Mouse (Mus musculus) embryo, embryonic 10 days (tissue): Measurements from ENCODE around the gene Cdkal1.
A peak's percentile ranks its signal among the peaks of the same experiment; 100 is the strongest.

ENCODE experiments used
- DNase-seq: peaks from one replicate; pipeline ENCODE4 v3.0.0-alpha.2; 2015; ENCODE audit warnings: low spot score

Cdkal1 gene

DNA sequence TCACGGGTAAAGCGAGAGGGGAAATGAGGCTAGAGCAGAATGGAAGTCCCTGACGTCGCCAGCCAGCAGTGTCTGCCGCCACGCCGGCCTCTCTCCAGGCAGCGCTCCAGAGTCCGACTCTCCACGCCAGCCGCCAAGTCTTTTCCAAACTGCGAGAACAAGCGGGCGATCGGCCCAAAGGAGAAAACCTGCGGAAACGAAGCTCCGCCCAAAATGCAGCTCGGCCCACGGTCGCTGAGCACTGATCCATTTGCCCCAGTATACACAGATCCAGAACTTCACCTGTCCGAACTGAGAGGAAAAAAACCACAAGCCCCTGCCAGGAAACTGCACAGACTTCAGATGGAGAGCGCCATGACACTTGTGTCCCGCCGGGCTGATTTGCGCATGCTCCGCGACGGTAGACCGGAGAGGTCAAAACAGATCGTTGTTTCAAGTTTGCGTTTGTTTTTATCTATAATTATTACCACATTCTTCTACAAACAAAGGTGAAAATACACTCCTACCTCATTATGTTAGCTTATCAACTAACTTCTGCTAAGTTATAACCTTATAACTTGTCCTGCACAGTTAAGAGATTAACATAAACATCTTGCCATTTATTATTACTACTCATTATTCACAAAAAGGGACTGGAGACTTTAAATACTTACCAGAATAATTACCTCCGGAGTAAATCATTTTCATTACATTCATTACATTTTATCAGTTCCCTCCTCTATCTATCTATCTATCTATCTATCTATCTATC, at the start of gene Cdkal1:
TSS of gene Cdkal1 (minus strand) at position 394 of the 751 bp plus-strand sequence.
- DNase-seq: peak; percentile 92

DNA sequence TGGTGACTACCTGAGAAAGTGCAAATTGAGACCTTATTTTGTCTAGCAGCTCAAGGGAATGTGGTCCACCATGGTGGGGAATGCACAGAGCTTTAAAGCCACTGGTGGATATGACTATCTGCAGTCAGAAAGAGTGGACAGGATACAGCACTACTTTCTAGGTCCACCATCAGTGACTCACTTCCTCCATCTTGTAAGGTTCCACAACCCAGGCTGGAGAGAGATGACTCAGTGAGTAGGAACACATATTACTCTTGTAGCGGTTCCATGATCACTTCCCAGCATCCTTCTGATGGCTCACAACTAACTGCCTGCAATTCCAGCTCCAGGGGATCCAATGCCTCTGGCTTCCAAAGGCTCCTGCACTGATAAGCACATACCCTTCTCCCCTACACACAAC, 47.9 kb upstream of the Cdkal1 start:
- no peak for DNase-seq

DNA sequence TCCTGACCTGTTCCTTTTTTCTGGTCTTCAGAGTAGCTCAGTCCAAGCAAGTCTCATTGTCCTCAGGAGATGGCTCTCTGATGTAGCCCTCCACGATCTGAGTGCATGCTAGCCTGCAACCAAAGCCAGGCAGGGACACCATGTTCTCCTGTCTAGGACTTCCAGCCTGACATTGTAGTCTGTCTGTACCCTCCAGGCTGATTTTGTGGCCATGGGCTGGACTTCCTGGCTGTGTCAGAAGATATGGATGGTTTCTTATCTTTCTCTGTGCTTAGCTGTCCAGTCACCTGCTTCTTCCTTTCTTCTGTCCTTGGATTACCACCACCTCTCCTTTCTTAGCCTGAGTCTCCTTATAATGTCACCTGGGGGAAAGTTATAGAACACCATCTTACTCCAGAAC, 47.2 kb upstream of the Cdkal1 start:
- DNase-seq: no peak

DNA sequence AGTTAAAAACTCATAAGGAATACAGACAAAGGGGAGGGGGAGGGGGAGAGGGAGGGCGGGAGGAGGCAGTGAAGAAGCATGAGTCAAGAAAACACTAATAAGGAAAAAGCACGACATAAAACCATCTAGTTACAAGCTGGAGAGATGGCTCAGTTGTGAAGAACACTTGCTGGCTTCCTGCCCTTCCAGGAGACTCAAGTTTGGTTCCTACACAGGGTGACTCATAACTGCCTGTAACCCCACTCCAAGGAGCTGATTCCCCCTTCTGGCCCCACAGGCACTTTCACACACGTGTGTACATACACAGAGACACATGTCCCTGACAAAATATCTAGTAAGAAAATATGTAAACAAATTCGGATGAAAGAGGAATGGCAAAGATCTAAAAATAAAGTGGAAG, 46.2 kb upstream of the Cdkal1 start:
- no peak for DNase-seq

DNA sequence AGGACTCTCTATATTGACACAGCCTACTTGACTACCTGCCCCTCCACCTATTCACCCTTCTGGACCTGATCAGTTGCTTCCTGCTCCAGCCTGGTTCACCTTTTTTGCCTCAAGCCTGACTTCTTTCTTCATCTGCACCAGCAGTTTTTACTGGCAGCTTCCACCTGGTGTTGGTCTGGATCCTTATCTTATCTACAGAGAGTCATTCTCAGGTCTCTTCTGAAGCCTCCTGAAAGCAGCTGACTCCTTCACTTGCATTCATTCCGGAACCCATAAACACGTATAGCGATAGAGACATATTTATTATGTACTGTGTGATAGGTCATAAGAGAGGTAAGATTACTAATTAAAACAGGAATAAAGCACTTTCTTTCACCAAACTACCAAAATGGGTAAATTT, 11.3 kb upstream of the Cdkal1 start:
- DNase-seq: no peak

DNA sequence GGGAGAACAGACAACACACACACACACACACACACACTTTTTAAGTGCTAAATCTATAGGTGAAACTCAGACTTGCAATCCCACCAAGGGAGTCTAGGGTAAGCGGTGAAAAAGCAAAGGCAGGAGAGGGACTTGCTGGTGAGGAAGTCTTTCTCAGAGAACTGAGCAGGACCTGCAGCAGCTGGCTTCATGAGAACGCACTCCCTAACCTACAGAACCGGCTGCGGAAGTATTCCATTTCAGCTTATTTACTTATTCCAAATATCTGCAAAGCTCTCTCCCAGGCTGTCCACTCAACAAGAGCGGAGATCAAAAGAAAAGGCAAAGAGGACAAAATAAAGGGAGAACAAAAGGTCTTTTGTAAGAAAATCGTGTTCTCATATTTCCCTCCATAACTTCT, 8.9 kb upstream of the Cdkal1 start:
- DNase-seq: no peak

DNA sequence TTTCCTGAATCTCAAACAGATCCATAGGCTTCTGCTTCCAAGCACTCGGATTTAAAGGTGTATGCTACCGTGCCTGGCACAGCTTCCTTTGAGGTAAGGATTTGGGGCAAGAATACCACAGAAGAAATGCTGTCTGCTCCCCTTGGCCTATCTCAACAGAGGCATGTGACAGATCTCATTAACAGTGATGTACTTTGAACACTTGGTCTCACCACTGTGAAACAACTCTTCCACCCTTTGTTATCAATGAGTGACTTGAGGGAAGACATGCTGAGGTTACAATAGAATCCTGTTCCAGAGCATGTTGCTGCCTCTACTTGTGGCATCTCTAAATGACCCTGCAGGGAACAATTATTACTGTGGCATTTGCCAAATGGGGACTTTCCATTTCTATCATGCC, 4.6 kb upstream of the Cdkal1 start:
- no peak for DNase-seq

DNA sequence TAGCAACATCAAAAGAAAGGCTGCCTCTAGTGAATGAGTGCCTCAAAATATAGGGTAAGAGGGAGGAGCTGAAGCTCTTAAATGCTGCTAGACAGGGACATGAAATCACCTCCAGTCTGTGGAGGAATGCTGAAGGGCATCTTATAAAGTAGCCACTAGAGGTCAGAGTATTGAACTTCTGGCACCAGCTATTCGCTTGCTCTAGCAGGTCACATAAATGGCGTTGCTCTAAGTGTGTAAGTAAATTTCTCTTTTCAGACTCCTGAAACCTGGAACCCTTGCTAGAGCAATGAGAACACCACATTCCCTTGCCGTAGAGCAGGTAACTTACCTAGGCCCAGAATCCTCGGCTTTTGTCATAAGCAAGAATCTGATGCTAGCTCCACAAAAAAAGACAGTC, 2.0 kb upstream of the Cdkal1 start:
- DNase-seq: peak; percentile 75

DNA sequence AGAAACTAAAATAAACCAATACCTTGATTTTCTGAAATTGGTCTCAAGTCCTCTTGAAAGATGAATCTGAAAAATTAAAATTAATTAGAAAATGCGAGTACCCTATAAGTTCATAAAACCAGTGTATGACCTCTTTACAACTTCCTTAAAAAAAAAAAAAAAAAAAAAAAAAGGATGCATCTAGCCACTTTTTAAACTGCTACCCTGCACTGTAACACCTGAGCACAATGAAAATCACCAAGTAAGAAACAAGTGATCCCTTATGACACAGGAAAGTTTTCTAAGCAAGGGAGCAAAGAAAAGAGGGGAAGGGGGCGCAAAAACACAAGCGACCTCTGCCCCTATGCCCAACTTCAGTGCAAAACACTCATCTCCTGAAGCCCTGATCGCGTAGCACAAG, 598 bp downstream of the Cdkal1 start:
- no peak for DNase-seq

DNA sequence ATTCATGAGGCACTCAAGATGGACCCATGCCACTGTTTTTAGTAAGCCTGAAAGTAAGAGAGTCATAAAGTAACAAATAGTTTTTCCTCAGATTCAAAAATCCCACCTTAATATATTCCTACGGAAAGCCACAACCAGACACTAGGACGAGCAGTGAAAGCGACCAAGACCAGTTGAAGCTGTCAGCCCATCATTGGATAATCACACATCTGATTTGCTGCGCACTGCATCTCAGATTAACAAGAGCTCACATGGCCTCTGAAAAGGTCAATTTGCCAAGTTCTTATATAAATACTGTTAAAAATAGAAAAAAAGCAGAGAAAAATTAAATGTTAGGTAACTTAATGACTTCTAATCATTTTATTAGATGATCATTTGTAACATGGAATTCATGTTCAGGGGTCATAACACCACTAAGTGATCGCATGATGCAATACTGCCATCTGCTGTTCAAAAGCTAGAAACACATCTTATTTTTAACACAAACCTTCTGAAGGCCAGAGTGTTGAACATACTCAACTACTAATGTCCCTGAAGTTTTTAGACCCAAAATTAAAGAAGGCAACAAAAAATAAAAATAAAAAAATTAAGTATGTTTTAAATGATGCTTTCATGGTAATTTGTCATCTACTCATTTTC, 16.9 kb downstream of the Cdkal1 start:
- peak; percentile 77 for DNase-seq

DNA sequence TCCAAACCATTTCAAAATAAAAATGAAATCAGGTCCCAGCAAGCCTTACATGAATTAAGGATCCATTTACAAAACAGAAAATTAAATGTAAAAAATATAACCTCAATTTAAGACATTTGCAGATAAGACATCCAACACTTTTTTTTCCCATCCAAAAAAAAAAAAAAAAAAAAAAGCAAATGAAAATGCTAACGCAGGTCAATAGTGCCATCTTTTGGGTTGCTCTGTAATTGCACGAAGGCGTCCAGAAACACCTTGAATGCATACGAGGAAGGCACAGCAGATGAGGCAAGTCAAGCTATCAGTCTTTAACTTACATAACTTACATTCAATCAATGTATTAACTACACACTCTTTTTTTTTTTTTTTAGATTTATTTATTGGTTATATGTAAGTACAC, 20.3 kb downstream of the Cdkal1 start:
- peak; percentile 73 for DNase-seq

DNA sequence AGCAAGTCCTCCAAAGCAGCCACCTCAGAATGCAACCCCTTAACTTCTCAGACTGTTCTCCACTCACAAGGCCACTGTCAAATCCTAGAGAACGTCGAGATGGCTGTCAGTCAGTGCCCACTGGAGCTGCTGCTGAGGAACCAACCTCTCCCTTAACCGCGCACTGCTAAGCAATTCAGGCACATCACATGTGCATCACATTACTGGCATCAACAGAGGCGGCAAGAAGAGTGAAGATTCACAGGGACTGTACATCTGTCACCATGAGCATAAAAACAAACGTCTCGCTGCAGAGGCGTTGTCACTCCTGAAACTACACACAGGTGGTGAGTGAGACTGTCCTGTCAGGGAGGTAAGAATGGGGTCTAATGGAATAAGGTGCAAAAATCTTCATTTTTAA, 21.7 kb downstream of the Cdkal1 start:
- no peak for DNase-seq

DNA sequence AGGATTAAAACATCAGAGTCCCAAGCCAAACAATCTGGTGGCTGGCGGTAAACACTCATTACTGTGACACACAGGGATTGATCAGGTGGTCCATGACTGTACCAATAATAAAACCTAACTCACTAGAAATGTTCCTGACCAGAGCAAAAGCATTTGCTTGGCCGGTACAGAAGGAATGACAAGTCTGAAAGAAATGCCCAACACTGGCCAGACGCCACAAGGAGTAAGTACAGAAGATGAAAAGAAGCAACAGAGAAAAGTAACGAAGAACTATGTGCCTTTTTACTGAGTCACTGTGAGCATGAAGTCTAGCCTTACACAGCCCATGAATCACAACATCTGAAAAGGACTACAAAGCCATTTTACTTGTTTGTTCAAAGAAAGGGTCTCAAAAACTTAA, 24.3 kb downstream of the Cdkal1 start:
- no peak for DNase-seq

DNA sequence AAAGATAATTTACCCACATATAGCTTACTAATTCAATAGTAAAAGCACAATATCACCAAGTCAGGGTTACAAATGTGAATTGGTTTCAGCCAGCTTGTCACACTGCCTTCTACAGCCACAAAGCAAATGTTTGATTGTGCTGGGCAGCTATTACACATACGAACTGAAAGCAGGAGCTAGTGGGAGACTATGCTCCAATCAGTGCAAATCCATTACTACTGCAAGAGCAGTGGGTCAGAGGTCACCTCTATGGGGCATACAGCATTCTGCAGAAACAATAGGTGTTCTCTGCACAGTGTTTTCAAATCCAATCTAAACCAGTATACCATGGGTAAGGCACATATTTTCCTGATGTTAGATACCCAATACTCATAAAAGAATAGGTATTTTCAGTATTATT, 27.4 kb downstream of the Cdkal1 start:
- DNase-seq: peak; percentile 44

DNA sequence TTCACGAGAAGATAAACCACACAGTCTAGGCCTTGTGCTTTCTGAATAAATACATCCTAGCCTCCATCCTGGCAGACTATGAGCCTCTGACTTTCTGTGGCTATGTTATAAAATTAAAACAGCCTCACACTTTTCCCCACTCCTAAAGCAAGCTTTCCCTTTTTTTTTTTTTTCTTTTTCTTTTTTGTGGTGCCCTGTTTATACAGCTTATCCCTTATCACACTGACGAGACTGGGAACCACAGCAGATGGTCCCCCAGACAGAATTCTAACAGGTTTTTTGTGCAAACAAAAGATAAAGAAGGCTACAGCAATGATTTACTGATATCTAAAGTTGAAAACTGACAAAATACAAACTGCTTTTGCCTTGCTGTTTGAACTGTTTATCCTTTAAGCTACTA, 29.0 kb downstream of the Cdkal1 start:
- no peak for DNase-seq

DNA sequence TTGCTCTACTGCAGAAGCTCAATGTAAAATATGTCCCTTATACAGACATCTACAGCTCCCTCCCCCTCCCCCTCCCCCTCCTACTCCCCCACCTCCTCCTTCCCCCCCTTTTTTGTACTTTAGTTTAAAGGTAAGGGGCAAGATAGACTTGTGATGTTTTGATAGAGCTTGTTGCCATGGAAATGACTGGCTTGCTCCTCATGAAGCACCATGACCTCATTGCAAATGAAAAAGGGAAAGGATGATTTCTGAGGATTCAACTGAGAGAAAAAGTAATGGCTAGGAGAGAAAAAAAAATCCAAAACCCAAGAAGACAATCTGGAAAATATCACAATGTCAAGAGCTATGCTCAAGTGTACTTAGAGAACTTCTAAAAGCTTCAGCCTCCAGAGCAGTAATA, 29.4 kb downstream of the Cdkal1 start:
- DNase-seq: no peak

DNA sequence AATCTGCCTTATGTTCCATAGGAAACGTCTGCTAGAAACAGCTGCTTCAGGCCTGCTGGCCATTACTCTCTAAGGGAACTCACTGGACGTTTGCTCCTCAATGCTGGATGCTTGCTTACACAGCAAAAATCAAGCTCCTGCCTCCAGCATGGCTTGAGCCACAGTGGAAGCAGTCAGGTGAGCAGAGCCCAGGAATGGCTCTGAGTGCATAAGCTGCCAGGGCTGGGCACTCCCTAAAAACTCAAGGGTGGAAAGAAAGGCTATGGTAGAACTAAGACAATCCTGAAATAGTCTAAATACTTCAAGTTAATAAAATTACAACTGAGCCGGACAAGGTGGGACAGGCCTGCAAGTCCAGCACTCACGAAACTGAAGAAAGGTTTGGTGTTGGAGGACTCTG, 30.7 kb downstream of the Cdkal1 start:
- DNase-seq: no peak

DNA sequence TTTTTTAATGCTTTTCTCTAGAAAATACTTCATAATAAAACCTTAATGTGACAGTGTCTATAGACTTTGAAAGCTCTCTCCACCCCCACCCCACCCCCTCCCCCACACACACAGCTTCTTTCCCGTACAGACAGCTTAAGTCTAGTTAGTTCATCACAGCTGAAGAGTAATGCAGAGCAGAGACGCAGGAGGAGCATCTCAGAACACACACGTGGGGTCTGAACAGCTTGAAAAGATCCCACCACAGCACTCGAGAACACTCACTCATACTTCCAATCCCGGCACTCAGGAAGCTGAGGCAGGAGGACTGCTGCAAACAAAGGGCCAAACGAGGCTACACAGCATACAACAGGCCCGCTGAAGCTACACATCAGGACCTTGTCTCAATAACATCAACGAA, 31.1 kb downstream of the Cdkal1 start:
- no peak for DNase-seq

DNA sequence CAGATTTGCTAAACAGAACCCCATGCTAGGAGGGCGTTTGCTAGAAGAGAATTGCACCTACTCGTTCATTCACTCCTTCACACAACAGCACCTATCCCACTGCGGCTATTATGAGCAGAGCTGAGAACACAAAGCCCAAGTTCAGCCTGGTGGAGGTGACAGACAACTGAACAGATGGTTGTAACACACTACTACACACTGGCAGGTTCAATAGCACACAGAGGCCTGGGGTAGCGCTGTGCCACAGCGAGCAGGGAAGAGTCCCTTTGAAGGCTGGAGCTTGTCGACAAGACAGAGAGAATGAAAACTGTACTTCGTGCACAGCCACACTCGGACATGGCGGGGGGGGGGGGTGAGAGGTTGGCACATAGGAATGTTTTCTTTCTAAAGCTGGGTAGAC, 31.6 kb downstream of the Cdkal1 start:
- DNase-seq: peak; percentile 44

DNA sequence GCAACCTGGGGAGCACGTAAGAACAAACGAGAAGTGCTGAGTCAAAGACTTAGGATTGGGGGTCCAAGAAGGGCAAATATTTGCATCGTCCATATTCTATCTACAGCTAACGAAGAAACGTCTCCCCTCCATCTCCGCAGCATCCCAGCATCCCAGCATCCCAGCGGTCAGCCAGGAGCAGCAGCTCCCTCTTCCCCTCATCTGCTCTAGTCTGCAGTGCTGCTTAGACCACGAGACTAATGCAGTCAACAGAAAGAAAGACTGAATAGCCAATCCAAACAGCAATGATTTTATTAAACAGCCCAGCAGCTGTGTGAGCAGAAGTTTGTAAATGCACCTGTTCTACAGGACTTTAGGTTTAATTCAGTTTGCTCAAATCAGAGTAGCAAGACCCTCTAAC, 32.0 kb downstream of the Cdkal1 start:
- no peak for DNase-seq

DNA sequence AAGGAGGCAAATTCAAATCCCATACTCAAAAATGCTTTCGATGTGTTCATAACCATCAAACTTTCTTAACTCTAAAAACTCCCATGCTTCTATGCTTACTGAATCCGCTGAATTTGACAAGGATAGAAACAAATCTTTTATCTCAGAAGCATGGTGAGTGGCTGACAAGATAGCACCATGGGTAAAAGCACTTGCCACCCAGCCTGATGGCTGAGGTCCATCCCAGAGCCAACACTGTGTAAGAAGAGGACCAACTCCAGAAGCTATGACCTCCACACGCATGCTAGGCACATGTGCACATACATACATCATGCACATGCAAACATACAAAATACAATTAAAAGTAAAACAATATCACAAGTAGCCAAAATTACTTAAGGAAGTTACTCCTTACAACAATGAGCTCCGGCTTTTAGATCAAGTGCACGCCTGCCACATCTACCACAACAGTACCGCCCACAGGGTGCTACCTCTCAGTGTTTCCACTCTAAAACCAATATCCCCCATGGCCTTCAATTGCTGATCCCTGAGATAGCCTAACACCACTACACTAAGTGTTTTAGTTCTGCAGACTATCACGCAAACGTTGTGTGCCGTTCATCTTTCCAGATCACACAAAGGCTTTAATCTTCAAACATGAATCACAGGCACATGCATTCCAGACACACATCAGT, 35.4 kb downstream of the Cdkal1 start:
- no peak for DNase-seq

DNA sequence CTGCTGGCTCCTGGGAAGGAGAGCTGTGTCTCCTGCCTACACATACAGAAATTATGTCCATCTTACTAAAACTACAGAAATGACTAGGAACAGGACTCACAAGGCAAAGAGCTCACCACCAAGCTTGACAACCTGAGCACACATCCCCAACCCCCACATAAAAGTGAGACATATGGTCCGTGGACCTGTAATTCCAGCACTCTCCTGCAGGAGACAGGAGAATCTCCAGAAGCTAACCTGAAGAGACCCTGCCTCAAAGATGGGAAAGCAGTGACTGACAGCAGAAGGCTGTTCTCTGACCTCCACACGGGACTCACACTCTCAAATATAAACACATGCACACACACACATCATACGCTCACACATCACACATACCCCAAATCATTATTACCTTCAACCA, 36.3 kb downstream of the Cdkal1 start:
- DNase-seq: no peak

DNA sequence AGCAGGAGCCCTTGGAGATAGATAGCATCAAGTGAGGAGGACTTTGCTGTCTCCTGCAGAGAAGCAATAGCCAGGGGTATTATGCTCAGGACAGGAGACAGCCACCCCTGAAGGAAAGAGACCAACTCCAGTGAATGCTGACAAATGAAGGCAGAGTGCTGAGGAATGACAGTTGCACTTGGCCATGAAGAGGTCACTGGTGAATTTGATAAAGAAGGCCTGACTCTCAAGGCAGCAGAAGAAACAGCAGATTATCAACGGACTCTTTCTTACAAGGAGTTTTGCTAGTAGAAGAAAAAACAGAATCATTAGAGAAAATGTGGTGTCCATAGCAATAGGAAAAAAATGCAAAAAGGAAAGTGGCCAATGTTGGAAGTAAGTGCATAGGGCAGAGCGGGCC, 37.2 kb downstream of the Cdkal1 start:
- no peak for DNase-seq

DNA sequence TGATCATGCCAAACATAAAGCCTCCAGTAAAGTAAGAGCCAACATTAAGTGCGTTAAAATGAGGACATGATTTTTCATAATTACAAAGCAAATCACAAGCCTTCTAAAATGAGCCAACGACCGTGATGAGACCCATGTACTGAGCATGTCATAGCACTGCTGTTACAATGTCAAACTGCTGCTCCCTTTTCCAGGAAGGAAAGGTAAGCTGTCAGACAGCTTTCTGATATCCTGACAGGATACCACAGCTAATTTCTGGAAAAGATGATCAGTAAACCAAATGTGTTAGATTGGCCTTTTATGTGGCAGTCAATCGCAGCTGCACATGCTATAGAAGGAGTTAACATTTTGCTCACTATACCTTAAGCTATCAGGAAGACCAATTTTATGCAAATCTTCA, 44.7 kb downstream of the Cdkal1 start:
- no peak for DNase-seq
